Mouse (Mus musculus): ENCODE results near the gene Pacrg. TPM values are rescaled to one million over a fixed set of nuclear protein-coding genes. Genes with fewer than 3 reads are reported as not detected.

Gene Pacrg
- total RNA-seq, 1 experiment from 2014 or later = 2.3 TPM

GRCm38 (mm10) chr17:10550781-10551520 lies 289.2 kb downstream of the Pacrg start:
- DNase-seq = no peak

- DNase-seq = no peak
Observed at GRCm38 (mm10) chr17:10549825-10550224, 290.3 kb downstream of the Pacrg start.

GRCm38 (mm10) chr17:10548969-10549368 lies 291.1 kb downstream of the Pacrg start:
- DNase-seq = no peak

- DNase-seq = no peak
Observed at GRCm38 (mm10) chr17:10540772-10541171, 299.3 kb downstream of the Pacrg start.

- no peak for DNase-seq
Observed at GRCm38 (mm10) chr17:10534206-10534605, 305.9 kb downstream of the Pacrg start.

GRCm38 (mm10) chr17:10533461-10533860 lies 306.6 kb downstream of the Pacrg start:
- no peak for DNase-seq

GRCm38 (mm10) chr17:10531024-10531423 lies 309.1 kb downstream of the Pacrg start:
- DNase-seq = peak; percentile 61

- peak; percentile 48 for DNase-seq
Observed at GRCm38 (mm10) chr17:10529329-10529955, 310.7 kb downstream of the Pacrg start.

- no peak for DNase-seq
Observed at GRCm38 (mm10) chr17:10521282-10521681, 318.8 kb downstream of the Pacrg start.

- DNase-seq = no peak
Observed at GRCm38 (mm10) chr17:10519506-10520155, 320.5 kb downstream of the Pacrg start.

- DNase-seq = no peak
Observed at GRCm38 (mm10) chr17:10514812-10515211, 325.3 kb downstream of the Pacrg start.

- DNase-seq = no peak
Observed at GRCm38 (mm10) chr17:10510913-10511759, 329.0 kb downstream of the Pacrg start.

- DNase-seq = no peak
Observed at GRCm38 (mm10) chr17:10510467-10510866, 329.6 kb downstream of the Pacrg start.

- DNase-seq = no peak
Observed at GRCm38 (mm10) chr17:10508088-10508487, 332.0 kb downstream of the Pacrg start.

GRCm38 (mm10) chr17:10507466-10507865 lies 332.6 kb downstream of the Pacrg start:
- DNase-seq = no peak

- DNase-seq = no peak
Observed at GRCm38 (mm10) chr17:10506896-10507295, 333.2 kb downstream of the Pacrg start.

GRCm38 (mm10) chr17:10501439-10501838 lies 338.7 kb downstream of the Pacrg start:
- peak; percentile 16 for DNase-seq

- peak; percentile 69 for DNase-seq
Observed at GRCm38 (mm10) chr17:10500795-10501432, 339.2 kb downstream of the Pacrg start.

GRCm38 (mm10) chr17:10498935-10499655 lies 341.0 kb downstream of the Pacrg start:
- no peak for DNase-seq

GRCm38 (mm10) chr17:10497781-10498420 lies 342.2 kb downstream of the Pacrg start:
- DNase-seq = peak; percentile 36

- peak; percentile 35 for DNase-seq
Observed at GRCm38 (mm10) chr17:10496066-10496465, 344.0 kb downstream of the Pacrg start.

All from adrenal gland, postnatal 14 days (tissue).